Mouse (Mus musculus) E14TG2a.4 (cell line): ENCODE measurements around the gene Cry1.

Experiments
- H3K27me3 ChIP-seq: 2 replicates; pipeline ENCODE4 v1.6.1; 2014; ENCODE audit warnings: low read length, control low read depth; ENCODE audit not compliant: insufficient read depth
- H3K36me3 ChIP-seq: 2 replicates; pipeline ENCODE4 v1.6.1; 2014; ENCODE audit warnings: low read length, control low read depth; ENCODE audit not compliant: insufficient read depth
- H3K4me1 ChIP-seq: replicated peaks from 2 replicates; pipeline ENCODE4 v1.6.1; 2014; ENCODE audit warnings: low read depth, low read length, control low read depth
- H3K4me3 ChIP-seq: replicated peaks from 2 replicates; pipeline ENCODE4 v1.5.1; 2014; ENCODE audit warnings: mild to moderate bottlenecking, low read length
- H3K9me3 ChIP-seq: 2 replicates; pipeline ENCODE4 v1.6.1; 2014; ENCODE audit warnings: low read length, control low read depth
- CTCF ChIP-seq: conservative IDR thresholded peaks from 2 replicates; pipeline ENCODE4 v1.5.1; 2014; ENCODE audit warnings: low read length
- NANOG ChIP-seq: IDR thresholded peaks from 2 replicates; pipeline ENCODE4 v1.6.1; 2014; ENCODE audit warnings: borderline replicate concordance, low read length, mixed read lengths
- POU5F1 ChIP-seq: IDR thresholded peaks from 2 replicates; pipeline ENCODE4 v1.6.1; 2014; ENCODE audit warnings: low read length, borderline replicate concordance

Cry1 gene

GRCm38 (mm10) chr10:85149226-85149625 lies 35.6 kb downstream of the Cry1 start:
- no peak for TF ChIP-seq POU5F1
- TF ChIP-seq NANOG: no peak
- TF ChIP-seq CTCF: no peak
- H3K36me3 ChIP-seq: peaks cover 44% of the 10 kb centered on the region
- no peak overlapping the region for H3K4me3 ChIP-seq
- H3K9me3 ChIP-seq: no peaks in the 10 kb centered on the region
- peaks cover 9% of the 10 kb centered on the region for H3K4me1 ChIP-seq
- no peaks in the 10 kb centered on the region for H3K27me3 ChIP-seq

DNA sequence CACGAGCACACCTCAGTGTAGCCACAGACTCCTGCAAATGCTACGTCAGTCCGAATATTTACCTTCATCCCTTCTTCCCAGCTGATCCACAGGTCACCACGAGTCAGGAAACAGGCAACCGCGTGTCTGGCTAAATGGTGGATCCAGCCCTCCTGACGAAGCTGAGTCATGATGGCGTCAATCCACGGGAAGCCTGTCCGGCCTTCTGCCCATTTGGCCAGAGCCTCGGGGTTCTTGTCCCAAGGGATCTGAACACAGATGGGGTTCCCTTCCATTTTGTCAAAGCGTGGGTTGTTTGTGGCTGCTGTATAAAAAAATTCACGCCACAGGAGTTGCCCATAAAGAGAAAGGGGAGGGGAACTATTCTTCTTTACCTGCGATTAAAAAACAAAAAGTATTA lies 38.6 kb downstream of the Cry1 start:
- no peaks in the 10 kb centered on the region for H3K9me3 ChIP-seq
- H3K27me3 ChIP-seq: no peaks in the 10 kb centered on the region
- H3K4me3 ChIP-seq: no peak overlapping the region
- no peak for TF ChIP-seq NANOG
- no peak for TF ChIP-seq CTCF
- TF ChIP-seq POU5F1: no peak
- peaks cover 70% of the 10 kb centered on the region for H3K36me3 ChIP-seq
- peaks cover 13% of the 10 kb centered on the region for H3K4me1 ChIP-seq

DNA sequence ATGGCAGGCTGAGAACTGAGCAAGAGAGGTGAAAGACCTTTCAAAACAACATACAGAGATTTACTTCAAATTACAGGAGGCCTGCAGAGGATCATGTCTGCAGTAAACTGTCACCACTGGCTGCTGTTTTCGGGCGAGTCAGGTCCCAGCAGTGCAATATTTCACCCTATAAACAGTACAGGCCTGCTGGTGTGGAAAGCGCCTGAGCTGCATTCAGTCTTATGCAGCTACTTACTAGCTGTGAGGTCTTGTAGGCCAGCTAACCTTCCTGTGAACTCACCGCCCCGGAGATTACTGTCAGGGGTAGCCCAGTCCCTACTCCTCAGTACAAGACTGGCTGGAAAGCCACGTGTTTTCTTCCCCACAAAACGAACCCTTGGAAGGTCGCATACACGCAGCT lies 43.4 kb downstream of the Cry1 start:
- Histone ChIP-seq H3K4me1 (peaks cover 33% of the 10 kb centered on the region), H3K27me3 (no peaks in the 10 kb centered on the region), H3K4me3 (no peak overlapping the region), H3K9me3 (no peaks in the 10 kb centered on the region), H3K36me3 (peaks cover 54% of the 10 kb centered on the region)
- no peak for TF ChIP-seq NANOG
- no peak for TF ChIP-seq CTCF
- no peak for TF ChIP-seq POU5F1

DNA sequence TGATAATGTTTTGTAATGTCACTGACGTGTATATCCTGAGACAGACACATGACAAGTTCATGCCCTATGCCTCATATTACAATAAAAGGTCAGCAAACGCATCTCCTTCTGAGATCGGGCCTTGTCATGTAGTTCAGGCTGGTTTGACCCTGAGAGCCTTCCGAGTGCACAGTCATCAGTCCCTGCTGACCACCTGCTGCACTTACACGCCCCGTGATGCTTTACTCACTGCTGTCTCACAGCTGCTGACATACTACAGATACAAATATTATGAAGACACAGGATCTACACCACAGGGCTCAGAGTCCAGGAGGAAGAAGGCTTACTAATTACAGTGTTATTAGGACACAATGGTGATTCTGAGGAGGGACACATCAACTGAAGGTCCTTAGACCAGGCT lies 48.3 kb downstream of the Cry1 start:
- Histone ChIP-seq H3K36me3 (peaks cover 32% of the 10 kb centered on the region), H3K4me1 (peaks cover 42% of the 10 kb centered on the region), H3K27me3 (no peaks in the 10 kb centered on the region), H3K4me3 (no peak overlapping the region), H3K9me3 (no peaks in the 10 kb centered on the region)
- TF ChIP-seq CTCF (no peak), NANOG (no peak), POU5F1 (no peak)

GRCm38 (mm10) chr10:85128453-85128852 lies 56.4 kb downstream of the Cry1 start:
- Histone ChIP-seq H3K9me3 (no peaks in the 10 kb centered on the region), H3K4me3 (peak overlapping the region; percentile 89), H3K27me3 (no peaks in the 10 kb centered on the region), H3K4me1 (peaks cover 29% of the 10 kb centered on the region), H3K36me3 (peaks cover 47% of the 10 kb centered on the region)
- no peak for TF ChIP-seq POU5F1
- no peak for TF ChIP-seq NANOG
- no peak for TF ChIP-seq CTCF

GRCm38 (mm10) chr10:85127395-85128287 lies 57.2 kb downstream of the Cry1 start, which contains the start of gene Mterf2:
Mterf2 (minus strand) TSS chr10:85128027.
- peaks cover 50% of the 10 kb centered on the region for H3K36me3 ChIP-seq
- H3K27me3 ChIP-seq: no peaks in the 10 kb centered on the region
- peak; percentile 30; the same call in 1 of the 2 replicates for TF ChIP-seq NANOG
- TF ChIP-seq CTCF: no peak
- H3K4me1 ChIP-seq: peaks cover 28% of the 10 kb centered on the region
- no peaks in the 10 kb centered on the region for H3K9me3 ChIP-seq
- H3K4me3 ChIP-seq: peak within 1 kb of the TSS; percentile 89

DNA sequence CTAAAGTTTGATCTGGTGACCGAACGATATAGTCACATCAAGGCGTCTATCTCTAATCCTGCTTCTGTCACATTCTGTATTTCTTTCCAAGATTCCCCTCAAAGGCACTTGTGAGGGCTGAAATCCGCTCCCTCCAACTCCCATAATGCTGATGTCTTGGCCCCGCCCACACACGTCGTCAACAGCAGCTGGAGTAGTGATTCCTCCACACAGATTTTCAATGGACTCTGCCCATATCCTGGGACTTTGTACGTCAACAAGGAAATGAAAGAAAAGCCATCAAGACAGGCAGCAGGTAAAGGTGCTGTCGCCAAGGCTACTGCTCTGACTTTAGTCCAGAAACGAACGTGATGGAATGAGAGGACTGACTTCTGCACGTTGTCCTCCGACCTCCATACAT lies 59.7 kb downstream of the Cry1 start:
- Histone ChIP-seq H3K4me3 (no peak overlapping the region), H3K36me3 (peaks cover 56% of the 10 kb centered on the region), H3K4me1 (peaks cover 28% of the 10 kb centered on the region), H3K27me3 (no peaks in the 10 kb centered on the region), H3K9me3 (no peaks in the 10 kb centered on the region)
- TF ChIP-seq CTCF: no peak
- TF ChIP-seq POU5F1: no peak
- no peak for TF ChIP-seq NANOG

DNA sequence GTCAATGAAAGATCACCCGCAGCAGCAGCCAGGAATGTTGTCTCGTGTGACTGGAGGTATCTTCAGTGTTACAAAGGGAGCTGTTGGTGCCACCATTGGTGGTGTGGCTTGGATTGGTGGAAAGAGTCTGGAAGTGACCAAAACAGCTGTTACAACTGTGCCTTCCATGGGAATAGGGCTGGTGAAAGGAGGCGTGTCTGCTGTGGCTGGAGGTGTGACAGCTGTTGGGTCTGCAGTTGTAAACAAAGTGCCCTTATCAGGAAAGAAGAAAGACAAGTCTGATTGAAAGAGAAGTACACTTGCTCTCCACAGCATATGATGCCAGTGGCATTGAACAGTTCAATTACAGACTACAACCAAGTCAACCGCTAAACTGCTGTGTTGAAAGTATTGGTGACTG lies 70.5 kb downstream of the Cry1 start:
- H3K4me3 ChIP-seq: no peak overlapping the region
- H3K36me3 ChIP-seq: peaks cover 54% of the 10 kb centered on the region
- TF ChIP-seq POU5F1 (no peak), CTCF (no peak)
- no peaks in the 10 kb centered on the region for H3K4me1 ChIP-seq
- H3K27me3 ChIP-seq: no peaks in the 10 kb centered on the region
- no peaks in the 10 kb centered on the region for H3K9me3 ChIP-seq
